Mouse (Mus musculus) heart, postnatal 0 days (tissue): ENCODE data around the gene Itfg2.

Experiments
- CTCF ChIP-seq: IDR thresholded peaks from 2 replicates; pipeline ENCODE4 v1.5.1; 2016; ENCODE audit warnings: antibody characterized with exemption, control low read depth, low read depth
- EP300 ChIP-seq: IDR thresholded peaks from 2 replicates; pipeline ENCODE4 v1.6.1; 2016; ENCODE audit warnings: antibody characterized with exemption, low read depth

DNA sequence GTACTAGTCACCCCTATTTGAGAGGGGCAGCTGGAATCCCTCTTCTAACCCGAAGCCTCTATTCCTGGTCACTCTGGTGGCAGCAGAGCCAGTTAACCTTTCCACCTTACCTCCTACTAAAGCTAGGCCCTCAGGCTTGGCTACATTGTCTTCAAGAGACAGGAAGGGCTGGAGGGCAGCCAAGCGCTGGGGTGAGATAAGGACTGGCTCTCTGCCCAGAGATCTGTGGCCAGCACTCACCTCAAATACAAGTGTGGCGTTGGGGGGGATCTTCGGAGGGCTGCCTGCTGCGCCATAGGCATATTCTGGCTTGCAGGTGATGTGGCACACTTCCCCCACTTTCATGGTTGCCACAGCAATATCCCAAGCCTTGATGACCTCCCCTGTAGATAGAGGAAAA is 10.7 kb upstream of the Itfg2 start:
- TF ChIP-seq EP300 (no peak), CTCF (no peak)
